Mouse (Mus musculus) midbrain, embryonic 16.5 days (tissue): Measurements from ENCODE around the gene Adgrl2. TPM values are rescaled to one million over a fixed set of nuclear protein-coding genes. Genes with fewer than 3 reads are reported as not detected.

Experiments
- ATAC-seq: fragments of 200-750 bp; cut with Nextera tagmentation; 2 replicates; pipeline ENCODE4 v1.8.0; 2017; ENCODE audit warnings: moderate TSS enrichment
- H3K27ac ChIP-seq: fragments of 300-500 bp; sonication (generic); 2 replicates; pipeline ENCODE4 v1.5.1; 2014; ENCODE audit warnings: mild to moderate bottlenecking, low read length, mixed read lengths
- H3K27me3 ChIP-seq: fragments of 300-500 bp; sonication (generic); 2 replicates; pipeline ENCODE4 v1.6.1; 2014; ENCODE audit warnings: low read depth, low read length, mixed read lengths; ENCODE audit not compliant: control insufficient read depth, insufficient read depth
- H3K36me3 ChIP-seq: fragments of 300-500 bp; sonication (generic); 2 replicates; pipeline ENCODE4 v1.6.1; 2014; ENCODE audit warnings: mild to moderate bottlenecking, low read length, moderate library complexity, mixed read lengths; ENCODE audit not compliant: control insufficient read depth, insufficient read depth
- H3K4me1 ChIP-seq: fragments of 300-500 bp; sonication (generic); 2 replicates; pipeline ENCODE4 v1.6.1; 2014; ENCODE audit warnings: mild to moderate bottlenecking, low read length, mixed read lengths; ENCODE audit not compliant: control insufficient read depth, insufficient read depth
- H3K4me2 ChIP-seq: fragments of 300-500 bp; sonication (generic); 2 replicates; pipeline ENCODE4 v1.6.1; 2014; ENCODE audit warnings: mild to moderate bottlenecking, low read length, mixed read lengths
- H3K4me3 ChIP-seq: fragments of 300-500 bp; sonication (generic); 2 replicates; pipeline ENCODE4 v1.5.1; 2014; ENCODE audit warnings: low read depth, mild to moderate bottlenecking, low read length, moderate library complexity, mixed read lengths
- H3K9ac ChIP-seq: fragments of 300-500 bp; sonication (generic); 2 replicates; pipeline ENCODE4 v1.6.1; 2014; ENCODE audit warnings: low read depth, low read length, mixed read lengths
- H3K9me3 ChIP-seq: fragments of 300-500 bp; sonication (generic); replicated peaks from 2 replicates; pipeline ENCODE4 v1.6.1; 2014; ENCODE audit warnings: mild to moderate bottlenecking, low read length, mixed read lengths; ENCODE audit not compliant: control insufficient read depth, poor library complexity, severe bottlenecking
- WGBS: fragments of 180-500 bp; shearing (Covaris S2); extraction: QIAGEN DNeasy Blood & Tissue Kit; methylation state at CpG from one replicate; pipeline ENCODE4 v1.1.7; 2014; 5-methylcytosine and 5-hydroxymethylcytosine counted together
- polyA plus RNA-seq: library from polyadenylated mRNA; unstranded; fragments of >200 nt; fragmentation: Nextera tagmentation; extraction: Ambion mirVana; gene quantifications from 2 replicates; pipeline ENCODE4 v1.2.1, GENCODE M21; 2015

Gene Adgrl2
- polyA plus RNA-seq, 1 experiment from 2014 or later, result 119 TPM

- H3K4me2 ChIP-seq, result no peak overlapping the region
- no peaks in the 10 kb centered on the region for H3K9me3 ChIP-seq
- peaks cover 3% of the 10 kb centered on the region; the same call in 1 of the 2 replicates for H3K36me3 ChIP-seq
- no peak overlapping the region for H3K27ac ChIP-seq
- no peak overlapping the region for H3K9ac ChIP-seq
- H3K27me3 ChIP-seq, result no peaks in the 10 kb centered on the region
- WGBS, result 68% methylated on average over 7 of the region's 7 CpGs
- no peak overlapping the region for H3K4me3 ChIP-seq
- peaks cover 18% of the 10 kb centered on the region for H3K4me1 ChIP-seq
- ATAC-seq, result peak; percentile 63; the same call in 1 of the 2 replicates
These were observed 147.8 kb downstream of the Adgrl2 start for GRCm38 (mm10) chr3:148842533-148842932.

- no peak for ATAC-seq
- Histone ChIP-seq H3K27ac (no peak overlapping the region), H3K9ac (no peak overlapping the region), H3K36me3 (peaks cover 12% of the 10 kb centered on the region), H3K4me3 (no peak overlapping the region), H3K4me2 (0 out of 2 replicates have a peak overlapping the region, but pooled peaks have one; percentile 12), H3K9me3 (no peaks in the 10 kb centered on the region), H3K4me1 (peaks cover 18% of the 10 kb centered on the region), H3K27me3 (no peaks in the 10 kb centered on the region)
- 31% methylated on average over 13 of the region's 13 CpGs for WGBS
These were observed 151.5 kb downstream of the Adgrl2 start for GRCm38 (mm10) chr3:148838835-148839296.

- Histone ChIP-seq H3K9ac (no peak overlapping the region), H3K27ac (no peak overlapping the region), H3K4me3 (no peak overlapping the region), H3K4me1 (peaks cover 18% of the 10 kb centered on the region), H3K4me2 (no peak overlapping the region), H3K36me3 (peaks cover 15% of the 10 kb centered on the region), H3K27me3 (no peaks in the 10 kb centered on the region), H3K9me3 (no peaks in the 10 kb centered on the region)
- ATAC-seq, result peak; percentile 75; the same call in 1 of the 2 replicates
- WGBS, result 47% methylated on average over 13 of the region's 13 CpGs
These were observed 152.1 kb downstream of the Adgrl2 start for GRCm38 (mm10) chr3:148838095-148838834.

DNA sequence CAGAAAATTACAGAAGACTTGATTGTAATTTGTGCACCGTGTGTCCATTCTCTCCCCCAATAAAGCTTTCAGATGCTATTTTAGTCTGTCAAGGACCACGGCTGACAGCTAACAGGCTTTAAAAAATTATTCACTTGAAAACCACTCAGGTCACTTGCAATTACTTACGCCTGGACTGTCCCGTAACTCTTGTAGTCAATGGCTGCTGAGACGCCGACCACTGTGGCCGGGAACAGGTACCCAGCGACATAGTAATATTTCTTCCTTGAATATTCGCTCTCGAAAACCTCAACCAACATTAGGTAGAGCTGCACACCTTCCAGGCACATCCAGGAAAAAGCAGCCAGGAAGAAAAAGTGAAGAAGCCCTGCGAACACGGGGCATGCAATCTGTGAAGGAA is 155.2 kb downstream of the Adgrl2 start:
- Histone ChIP-seq H3K9me3 (no peaks in the 10 kb centered on the region), H3K36me3 (peaks cover 16% of the 10 kb centered on the region), H3K4me3 (no peak overlapping the region), H3K4me2 (no peak overlapping the region), H3K27me3 (no peaks in the 10 kb centered on the region), H3K27ac (no peak overlapping the region), H3K9ac (no peak overlapping the region), H3K4me1 (peaks cover 18% of the 10 kb centered on the region)
- WGBS, result 84% methylated on average over 12 of the region's 12 CpGs
- no peak for ATAC-seq

GRCm38 (mm10) chr3:148833070-148833769 is 157.1 kb downstream of the Adgrl2 start:
- Histone ChIP-seq H3K4me2 (no peak overlapping the region), H3K9ac (no peak overlapping the region), H3K27me3 (no peaks in the 10 kb centered on the region), H3K4me3 (no peak overlapping the region), H3K27ac (no peak overlapping the region), H3K36me3 (peaks cover 19% of the 10 kb centered on the region), H3K9me3 (no peaks in the 10 kb centered on the region), H3K4me1 (peaks cover 3% of the 10 kb centered on the region)
- WGBS, result 97% methylated on average over 20 of the region's 20 CpGs
- no peak for ATAC-seq

GRCm38 (mm10) chr3:148832001-148832400 is 158.4 kb downstream of the Adgrl2 start:
- H3K4me3 ChIP-seq, result no peak overlapping the region
- H3K9me3 ChIP-seq, result no peaks in the 10 kb centered on the region
- WGBS, result 50% methylated on average over 4 of the region's 4 CpGs
- ATAC-seq, result 0 out of 2 replicates have a peak, but pooled peaks have one; percentile 39
- no peaks in the 10 kb centered on the region for H3K27me3 ChIP-seq
- no peak overlapping the region for H3K9ac ChIP-seq
- peaks cover 14% of the 10 kb centered on the region for H3K36me3 ChIP-seq
- H3K4me1 ChIP-seq, result peaks cover 2% of the 10 kb centered on the region; the same call in 1 of the 2 replicates
- peak overlapping the region; percentile 43; the same call in 1 of the 2 replicates for H3K27ac ChIP-seq
- H3K4me2 ChIP-seq, result no peak overlapping the region

GRCm38 (mm10) chr3:148828519-148828918 is 161.8 kb downstream of the Adgrl2 start:
- Histone ChIP-seq H3K4me3 (no peak overlapping the region), H3K9me3 (no peaks in the 10 kb centered on the region), H3K4me2 (no peak overlapping the region), H3K36me3 (peaks cover 17% of the 10 kb centered on the region), H3K9ac (no peak overlapping the region), H3K27me3 (no peaks in the 10 kb centered on the region), H3K27ac (no peak overlapping the region), H3K4me1 (peaks cover 2% of the 10 kb centered on the region; the same call in 1 of the 2 replicates)
- WGBS, result 74% methylated on average over 10 of the region's 10 CpGs
- ATAC-seq, result no peak

- no peak overlapping the region for H3K4me2 ChIP-seq
- ATAC-seq, result no peak
- peaks cover 15% of the 10 kb centered on the region for H3K36me3 ChIP-seq
- 98% methylated on average over 13 of the region's 13 CpGs for WGBS
- H3K9ac ChIP-seq, result no peak overlapping the region
- no peak overlapping the region for H3K4me3 ChIP-seq
- H3K4me1 ChIP-seq, result 0 out of 2 replicates have a peak, but pooled peaks cover 2% of the 10 kb centered on the region
- H3K27me3 ChIP-seq, result no peaks in the 10 kb centered on the region
- H3K9me3 ChIP-seq, result no peaks in the 10 kb centered on the region
- H3K27ac ChIP-seq, result no peak overlapping the region
These were observed 166.8 kb downstream of the Adgrl2 start for GRCm38 (mm10) chr3:148823551-148823950.

DNA sequence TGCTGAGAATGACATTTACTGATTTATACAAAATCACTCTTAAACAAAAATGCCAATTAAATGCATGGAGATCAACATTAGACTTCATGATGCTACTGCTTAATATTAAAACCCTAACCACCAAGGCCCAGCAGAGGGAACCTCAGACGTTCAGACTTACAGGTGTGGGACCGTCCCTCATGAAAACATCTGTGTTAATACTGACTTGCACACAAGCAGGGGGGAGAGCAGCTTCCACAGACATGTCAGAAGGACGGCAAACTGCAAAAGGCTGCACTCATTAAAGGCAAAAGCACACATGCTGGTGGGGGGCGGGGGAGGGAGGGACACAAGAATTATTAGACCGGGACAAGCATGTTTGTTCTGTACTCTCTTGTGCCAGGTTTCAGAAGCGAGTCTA is 168.7 kb downstream of the Adgrl2 start:
- H3K4me3 ChIP-seq, result no peak overlapping the region
- H3K36me3 ChIP-seq, result peaks cover 25% of the 10 kb centered on the region
- no peaks in the 10 kb centered on the region for H3K27me3 ChIP-seq
- 76% methylated on average over 6 of the region's 6 CpGs for WGBS
- ATAC-seq, result no peak
- H3K4me1 ChIP-seq, result no peaks in the 10 kb centered on the region
- no peak overlapping the region for H3K4me2 ChIP-seq
- H3K27ac ChIP-seq, result no peak overlapping the region
- H3K9ac ChIP-seq, result no peak overlapping the region
- no peaks in the 10 kb centered on the region for H3K9me3 ChIP-seq
